Mouse (Mus musculus): ENCODE data around the gene Lpin1. TPM values are rescaled to one million over a fixed set of nuclear protein-coding genes. Genes with fewer than 3 reads are reported as not detected.
A peak's percentile ranks its signal among the peaks of the same experiment; 100 is the strongest.

Lpin1 gene
- polyA plus RNA-seq, 1 experiment from 2014 or later: 17.1 TPM

- no peak overlapping the region for H3K4me3 ChIP-seq
- 67% methylated on average over 5 of the region's 5 CpGs for WGBS
- no peak for ATAC-seq (ENCODE audit: low FRiP score)
- H3K36me3 ChIP-seq: no peaks in the 10 kb centered on the region
- H3K9ac ChIP-seq: no peak overlapping the region
- no peak overlapping the region for H3K27ac ChIP-seq
- H3K27me3 ChIP-seq: no peaks in the 10 kb centered on the region
- no peaks in the 10 kb centered on the region for H3K4me1 ChIP-seq
- H3K4me2 ChIP-seq (replicated peaks): no peak overlapping the region
- no peaks in the 10 kb centered on the region for H3K9me3 ChIP-seq (replicated peaks)
Measured at GRCm38 (mm10) chr12:16605624-16606023, 5.1 kb downstream of the Lpin1 start.

GRCm38 (mm10) chr12:16602271-16602670 is 8.5 kb downstream of the Lpin1 start:
- H3K4me3 ChIP-seq: no peak overlapping the region
- H3K9me3 ChIP-seq (replicated peaks): no peaks in the 10 kb centered on the region
- H3K27ac ChIP-seq: no peak overlapping the region
- no peak for ATAC-seq (ENCODE audit: low FRiP score)
- WGBS: 87% methylated on average over 4 of the region's 4 CpGs
- no peak overlapping the region for H3K4me2 ChIP-seq (replicated peaks)
- 0 out of 2 replicates have a peak, but pooled peaks cover 2% of the 10 kb centered on the region for H3K4me1 ChIP-seq
- H3K9ac ChIP-seq: no peak overlapping the region
- H3K27me3 ChIP-seq: no peaks in the 10 kb centered on the region
- H3K36me3 ChIP-seq: no peaks in the 10 kb centered on the region

GRCm38 (mm10) chr12:16600374-16600773 is 10.4 kb downstream of the Lpin1 start:
- Histone ChIP-seq H3K27ac (no peak overlapping the region), H3K9me3 (replicated peaks) (no peaks in the 10 kb centered on the region), H3K9ac (no peak overlapping the region), H3K4me1 (0 out of 2 replicates have a peak, but pooled peaks cover 2% of the 10 kb centered on the region), H3K36me3 (no peaks in the 10 kb centered on the region), H3K4me3 (no peak overlapping the region), H3K4me2 (replicated peaks) (no peak overlapping the region), H3K27me3 (no peaks in the 10 kb centered on the region)
- 68% methylated on average over 1 of the region's 1 CpGs for WGBS
- ATAC-seq (ENCODE audit: low FRiP score): no peak

GRCm38 (mm10) chr12:16599359-16599758 is 11.4 kb downstream of the Lpin1 start:
- 53% methylated on average over 3 of the region's 3 CpGs for WGBS
- no peak for ATAC-seq (ENCODE audit: low FRiP score)
- no peak overlapping the region for H3K9ac ChIP-seq

GRCm38 (mm10) chr12:16593761-16594160 is 17.0 kb downstream of the Lpin1 start:
- ATAC-seq (ENCODE audit: low FRiP score): no peak
- H3K4me2 ChIP-seq (replicated peaks): no peak overlapping the region
- H3K27me3 ChIP-seq: no peaks in the 10 kb centered on the region
- H3K9ac ChIP-seq: no peak overlapping the region
- no peak overlapping the region for H3K4me3 ChIP-seq
- H3K27ac ChIP-seq: no peak overlapping the region
- peaks cover 26% of the 10 kb centered on the region for H3K4me1 ChIP-seq
- no peaks in the 10 kb centered on the region for H3K9me3 ChIP-seq (replicated peaks)
- 90% methylated on average over 7 of the region's 7 CpGs for WGBS
- no peaks in the 10 kb centered on the region for H3K36me3 ChIP-seq

More at GRCm38 (mm10) chr12:16599359-16599758, 11.4 kb downstream of the Lpin1 start:
- H3K4me1 ChIP-seq: 0 out of 2 replicates have a peak, but pooled peaks cover 2% of the 10 kb centered on the region
- no peak overlapping the region for H3K4me2 ChIP-seq (replicated peaks)
- no peaks in the 10 kb centered on the region for H3K36me3 ChIP-seq
- no peaks in the 10 kb centered on the region for H3K9me3 ChIP-seq (replicated peaks)
- H3K27ac ChIP-seq: no peak overlapping the region
- H3K27me3 ChIP-seq: no peaks in the 10 kb centered on the region
- H3K4me3 ChIP-seq: no peak overlapping the region

- H3K27me3 ChIP-seq: no peaks in the 10 kb centered on the region
- H3K27ac ChIP-seq: no peak overlapping the region
- no peak overlapping the region for H3K9ac ChIP-seq
- ATAC-seq (ENCODE audit: low FRiP score): no peak
- H3K4me2 ChIP-seq (replicated peaks): no peak overlapping the region
- WGBS: 79% methylated on average over 7 of the region's 7 CpGs
- peaks cover 33% of the 10 kb centered on the region for H3K4me1 ChIP-seq
- H3K4me3 ChIP-seq: no peak overlapping the region
- H3K36me3 ChIP-seq: no peaks in the 10 kb centered on the region
- no peaks in the 10 kb centered on the region for H3K9me3 ChIP-seq (replicated peaks)
Measured at GRCm38 (mm10) chr12:16593014-16593413, 17.8 kb downstream of the Lpin1 start.

- Histone ChIP-seq H3K9ac (no peak overlapping the region), H3K9me3 (replicated peaks) (no peaks in the 10 kb centered on the region), H3K4me2 (replicated peaks) (no peak overlapping the region), H3K27ac (peak overlapping the region; percentile 80; the same call in 1 of the 2 replicates), H3K4me3 (no peak overlapping the region), H3K36me3 (no peaks in the 10 kb centered on the region), H3K4me1 (peaks cover 39% of the 10 kb centered on the region), H3K27me3 (no peaks in the 10 kb centered on the region)
- ATAC-seq (ENCODE audit: low FRiP score): no peak
- 66% methylated on average over 5 of the region's 5 CpGs for WGBS
Measured at GRCm38 (mm10) chr12:16592451-16592850, 18.3 kb downstream of the Lpin1 start.

- H3K36me3 ChIP-seq: no peaks in the 10 kb centered on the region
- peak overlapping the region; percentile 26 for H3K4me3 ChIP-seq
- 10% methylated on average over 15 of the region's 15 CpGs for WGBS
- H3K4me2 ChIP-seq (replicated peaks): peak overlapping the region; percentile 53
- peak; percentile 82 for ATAC-seq (ENCODE audit: low FRiP score)
- H3K27ac ChIP-seq: peak overlapping the region; percentile 80
- peaks cover 47% of the 10 kb centered on the region for H3K4me1 ChIP-seq
- H3K9ac ChIP-seq: peak overlapping the region; percentile 43
- no peaks in the 10 kb centered on the region for H3K27me3 ChIP-seq
- no peaks in the 10 kb centered on the region for H3K9me3 ChIP-seq (replicated peaks)
Measured at GRCm38 (mm10) chr12:16591453-16592200, 19.1 kb downstream of the Lpin1 start.

- Histone ChIP-seq H3K27me3 (no peaks in the 10 kb centered on the region), H3K27ac (no peak overlapping the region), H3K36me3 (0 out of 2 replicates have a peak, but pooled peaks cover 4% of the 10 kb centered on the region), H3K4me3 (peak overlapping the region; percentile 56), H3K4me2 (replicated peaks) (peak overlapping the region; percentile 79), H3K4me1 (peaks cover 52% of the 10 kb centered on the region), H3K9me3 (replicated peaks) (no peaks in the 10 kb centered on the region), H3K9ac (no peak overlapping the region)
- 26% methylated on average over 3 of the region's 4 CpGs for WGBS
- peak; percentile 3; the same call in 1 of the 2 replicates for ATAC-seq (ENCODE audit: low FRiP score)
Measured at GRCm38 (mm10) chr12:16589966-16590365, 20.8 kb downstream of the Lpin1 start.

GRCm38 (mm10) chr12:16589204-16589949 is 21.4 kb downstream of the Lpin1 start:
- WGBS: under 1% methylated on average over 34 of the region's 36 CpGs
- Histone ChIP-seq H3K27me3 (no peaks in the 10 kb centered on the region), H3K4me2 (replicated peaks) (peak overlapping the region; percentile 79), H3K9me3 (replicated peaks) (no peaks in the 10 kb centered on the region), H3K27ac (peak overlapping the region; percentile 84), H3K4me3 (peak overlapping the region; percentile 56), H3K9ac (peak overlapping the region; percentile 74), H3K4me1 (peaks cover 53% of the 10 kb centered on the region), H3K36me3 (0 out of 2 replicates have a peak, but pooled peaks cover 4% of the 10 kb centered on the region)
- peak; percentile 90 for ATAC-seq (ENCODE audit: low FRiP score)

- WGBS: 19% methylated on average over 7 of the region's 7 CpGs
- Histone ChIP-seq H3K36me3 (0 out of 2 replicates have a peak, but pooled peaks cover 4% of the 10 kb centered on the region), H3K9ac (peak overlapping the region; percentile 74), H3K27me3 (no peaks in the 10 kb centered on the region), H3K4me3 (peak overlapping the region; percentile 56), H3K27ac (peak overlapping the region; percentile 84), H3K9me3 (replicated peaks) (no peaks in the 10 kb centered on the region), H3K4me2 (replicated peaks) (peak overlapping the region; percentile 79), H3K4me1 (peaks cover 59% of the 10 kb centered on the region)
- no peak for ATAC-seq (ENCODE audit: low FRiP score)
Measured at GRCm38 (mm10) chr12:16588396-16589042, 22.2 kb downstream of the Lpin1 start.

GRCm38 (mm10) chr12:16587767-16588166 is 23.0 kb downstream of the Lpin1 start:
- H3K9ac ChIP-seq: peak overlapping the region; percentile 74
- peaks cover 59% of the 10 kb centered on the region for H3K4me1 ChIP-seq
- H3K4me2 ChIP-seq (replicated peaks): peak overlapping the region; percentile 79
- WGBS: 79% methylated on average over 5 of the region's 5 CpGs
- H3K9me3 ChIP-seq (replicated peaks): no peaks in the 10 kb centered on the region
- no peak for ATAC-seq (ENCODE audit: low FRiP score)
- H3K27ac ChIP-seq: no peak overlapping the region
- no peaks in the 10 kb centered on the region for H3K27me3 ChIP-seq
- H3K36me3 ChIP-seq: 0 out of 2 replicates have a peak, but pooled peaks cover 4% of the 10 kb centered on the region
- peak overlapping the region; percentile 56 for H3K4me3 ChIP-seq

Measured in hindbrain, embryonic 12.5 days (tissue).